Mouse (Mus musculus) kidney, postnatal 25 days (tissue): Measurements from ENCODE around the gene Xrcc6.

Experiments used
- DNase-seq, 2 experiments: peaks; one replicate each; pipeline ENCODE4 v3.0.0; 2021; ENCODE audit warnings: mixed read lengths in 2 of 2

Gene Xrcc6

GRCm38 (mm10) chr15:82022535-82023088 is 35.0 kb downstream of the Xrcc6 start:
- DNase-seq, result no peak

DNA sequence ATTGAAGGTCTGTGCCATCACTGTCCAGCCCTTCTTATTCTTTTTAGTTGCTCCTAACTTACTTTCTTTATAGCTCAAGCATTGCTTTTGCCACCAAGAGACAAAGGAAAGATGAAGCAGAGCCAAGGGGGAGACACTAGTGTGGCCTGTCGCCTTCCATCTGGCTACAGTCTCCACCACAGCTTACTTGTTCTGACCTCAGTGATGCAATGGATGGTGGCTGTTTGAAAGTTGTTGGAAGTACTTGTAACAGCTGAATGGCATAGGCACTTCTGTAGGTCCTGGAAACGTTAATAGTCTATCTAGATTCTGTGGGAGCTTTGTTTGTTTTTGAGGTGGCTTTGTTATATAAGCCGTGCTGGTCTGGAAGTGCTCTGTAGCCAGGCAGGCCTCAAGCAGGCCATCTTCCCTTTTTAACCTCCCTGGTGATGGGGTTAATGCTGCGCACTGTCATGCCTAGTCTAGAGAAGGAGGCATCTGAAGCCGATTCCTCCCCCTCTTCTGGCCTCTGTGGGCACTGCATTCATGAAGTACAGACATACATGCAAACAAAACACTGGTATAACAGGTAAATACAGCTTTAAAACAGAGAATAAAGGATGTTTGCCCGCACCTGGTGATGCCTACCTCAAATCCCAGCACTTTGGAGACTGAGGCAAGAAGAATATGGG is 36.5 kb downstream of the Xrcc6 start:
- DNase-seq, result no peak

DNA sequence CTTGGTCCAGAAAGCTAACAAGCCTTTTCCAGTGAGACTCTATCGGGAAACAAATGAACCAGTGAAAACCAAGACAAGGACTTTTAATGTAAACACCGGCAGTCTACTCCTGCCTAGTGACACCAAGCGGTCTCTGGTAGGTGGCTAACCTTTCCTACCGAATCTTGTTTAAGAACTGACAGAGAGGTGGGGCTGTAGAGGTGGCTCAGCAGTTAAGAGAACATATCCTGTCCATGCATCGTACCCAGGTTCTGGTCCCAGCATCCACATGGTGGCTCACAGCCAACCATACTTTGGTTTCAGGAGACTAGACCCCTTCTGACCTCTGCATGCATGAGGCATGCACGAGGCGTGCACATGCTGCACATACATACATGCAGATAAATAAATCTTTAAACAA is 39.6 kb downstream of the Xrcc6 start:
- no peak for DNase-seq

DNA sequence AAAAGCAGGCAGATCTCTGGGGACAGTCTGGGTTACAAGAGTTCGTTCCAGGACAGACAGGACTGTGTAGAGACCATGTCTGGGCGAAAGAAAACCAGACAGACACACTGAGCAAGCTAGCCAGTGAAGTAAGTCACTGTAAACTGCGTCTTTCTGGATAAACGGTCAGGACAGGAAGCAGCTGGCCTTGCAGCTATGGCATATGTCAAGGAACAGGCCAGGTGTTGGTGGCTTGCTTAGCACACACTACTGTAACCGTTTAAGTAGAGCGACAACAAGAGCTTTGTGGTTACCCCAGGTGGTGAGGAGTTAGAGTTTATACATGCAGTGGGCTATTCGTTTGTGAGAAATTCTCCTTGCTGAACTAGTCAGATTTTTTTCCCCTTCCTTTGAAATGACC is 40.1 kb downstream of the Xrcc6 start:
- DNase-seq, result no peak

DNA sequence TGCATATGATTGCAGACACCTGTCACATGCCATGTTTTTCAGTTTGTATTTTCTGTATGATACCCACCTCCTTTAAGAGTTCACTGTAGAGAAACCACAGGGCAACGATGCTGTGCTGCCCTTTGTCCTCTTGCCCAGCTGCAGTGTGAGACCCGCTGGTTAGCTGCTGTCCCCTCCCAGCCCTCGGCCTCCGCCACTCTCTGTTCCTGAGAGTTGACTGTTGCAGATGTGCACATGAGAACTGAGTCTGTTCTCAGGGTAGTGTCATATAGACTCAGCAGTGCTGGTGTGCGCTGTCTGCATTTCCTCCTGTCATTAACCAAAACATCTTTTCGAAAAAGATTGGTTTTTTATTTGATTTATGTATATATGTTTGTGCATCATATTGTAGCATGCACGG is 44.8 kb downstream of the Xrcc6 start:
- DNase-seq, result no peak

DNA sequence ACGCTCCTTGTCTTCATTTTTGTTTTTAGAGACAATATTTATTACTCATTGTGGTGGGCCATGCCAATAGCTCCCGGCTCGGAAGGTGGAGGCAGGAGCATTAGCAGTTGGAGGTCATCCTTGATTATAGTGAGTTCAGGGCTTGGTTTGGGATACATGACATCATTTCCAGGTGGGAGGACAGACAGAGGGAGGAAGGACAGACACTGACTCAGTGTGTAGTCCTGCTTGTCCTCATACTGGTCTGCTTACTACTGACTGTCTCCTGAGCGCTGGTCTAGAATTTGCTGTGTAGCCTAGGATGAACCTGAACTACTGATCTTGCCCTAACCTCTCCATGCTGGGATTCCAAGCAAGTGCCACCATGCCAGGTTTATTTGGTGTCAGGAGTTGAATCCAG is 46.1 kb downstream of the Xrcc6 start, which contains the start of gene Desi1:
Desi1 (minus strand) TSS at position 101 of the 400 bp plus-strand sequence.
- DNase-seq, result no peak

DNA sequence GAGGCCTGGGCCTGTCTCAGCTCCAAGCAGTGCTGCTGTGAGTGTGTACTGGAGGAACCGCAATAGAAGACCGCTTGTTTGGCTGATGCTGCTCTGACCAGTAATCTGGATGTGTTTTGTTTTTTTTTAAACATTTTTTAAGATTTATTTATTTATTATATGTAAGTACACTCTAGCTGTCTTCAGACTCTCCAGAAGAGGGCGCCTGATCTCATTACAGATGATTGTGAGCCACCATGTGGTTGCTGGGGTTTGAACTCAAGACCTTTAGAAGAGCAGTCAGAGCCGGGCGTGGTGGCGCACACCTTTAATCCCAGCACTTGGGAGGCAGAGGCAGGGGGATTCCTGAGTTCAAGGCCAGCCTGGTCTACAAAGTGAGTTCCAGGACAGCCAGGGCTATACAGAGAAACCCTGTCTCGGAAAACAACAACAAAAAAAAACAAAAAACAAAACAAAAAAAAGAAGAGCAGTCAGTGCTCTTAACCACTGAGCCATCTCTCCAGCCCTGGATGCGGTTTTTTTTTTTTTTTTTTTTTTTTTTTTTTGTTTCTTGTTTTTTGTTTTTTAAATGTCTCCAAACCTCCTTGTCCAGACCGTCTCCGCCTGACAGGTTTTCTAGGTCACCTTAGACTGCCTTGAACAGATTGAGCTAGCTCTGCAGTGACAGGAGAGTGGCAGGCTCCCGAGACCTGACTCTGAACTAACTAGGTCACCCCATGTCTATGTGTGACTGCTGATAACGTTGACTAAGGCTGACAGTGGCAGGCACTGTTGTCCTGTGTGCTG is 48.5 kb downstream of the Xrcc6 start:
- peak in 1 of 2 experiments; percentile 49 for DNase-seq

DNA sequence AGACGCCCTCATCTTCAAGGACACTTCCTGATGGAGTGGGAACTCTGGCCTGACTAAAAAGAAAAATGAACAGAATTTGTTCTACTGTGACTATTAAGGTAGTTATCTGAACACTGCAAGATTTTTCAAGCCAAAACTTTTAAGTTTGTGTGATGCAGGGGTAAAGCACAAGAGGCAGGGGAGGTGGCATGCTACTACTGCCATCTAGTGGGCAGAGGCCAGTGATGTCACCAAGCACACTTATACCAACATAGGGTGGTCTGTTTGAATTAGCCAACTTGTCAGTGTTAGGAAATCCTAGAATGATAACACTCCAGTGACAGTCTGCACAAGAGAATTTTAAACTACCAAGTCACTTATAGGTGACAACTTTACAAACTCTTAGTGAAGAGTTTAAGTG is 53.0 kb downstream of the Xrcc6 start:
- DNase-seq, result peak; percentile 51 to 58

GRCm38 (mm10) chr15:82044166-82044784 is 56.6 kb downstream of the Xrcc6 start:
- peak in 1 of 2 experiments; percentile 24 for DNase-seq

- peak; percentile 44 to 65 for DNase-seq
Observed at GRCm38 (mm10) chr15:82046246-82046891, 58.7 kb downstream of the Xrcc6 start.

DNA sequence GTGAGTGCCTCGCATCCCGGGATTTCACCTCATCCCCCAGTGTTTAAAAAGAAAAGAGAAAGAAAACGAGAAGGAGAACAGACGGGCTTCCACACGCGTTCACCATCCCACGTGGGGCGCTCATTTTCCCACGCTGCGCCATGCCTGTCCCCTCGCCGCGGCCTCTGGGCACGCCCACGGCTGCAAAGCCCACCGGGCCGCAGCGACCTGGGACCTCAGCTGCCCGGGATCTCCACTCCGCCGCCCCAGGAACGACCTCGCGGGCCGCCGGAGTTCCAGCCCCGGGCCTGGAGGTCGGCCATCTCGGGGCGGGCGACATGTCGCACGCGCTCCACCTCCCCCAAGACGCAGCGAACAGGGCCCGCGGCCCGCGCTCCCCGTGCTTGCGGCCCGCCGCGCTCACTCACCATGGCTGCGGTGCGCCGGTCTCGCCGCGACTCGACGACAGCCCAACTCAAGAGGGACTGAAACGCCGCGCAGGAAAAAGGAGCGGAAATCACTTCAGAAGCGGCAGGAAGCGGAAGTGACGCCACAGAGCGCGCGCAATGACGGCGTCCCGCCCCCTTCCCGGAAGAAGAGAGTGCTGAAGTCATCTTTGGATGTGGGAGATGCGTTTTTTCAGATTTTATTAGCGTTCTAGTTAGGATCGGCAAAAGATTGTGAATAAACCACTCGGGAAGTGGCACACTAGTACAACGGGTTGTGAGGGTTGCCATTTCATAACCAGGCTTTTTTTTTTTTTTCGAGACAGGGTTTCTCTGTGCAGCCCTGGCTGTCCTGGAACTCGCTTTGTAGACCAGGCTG is 59.6 kb downstream of the Xrcc6 start, which contains the start of gene Snu13:
Snu13 (minus strand) TSS at position 519 of the 804 bp plus-strand sequence.
- DNase-seq, result peak; percentile 94 to 95

DNA sequence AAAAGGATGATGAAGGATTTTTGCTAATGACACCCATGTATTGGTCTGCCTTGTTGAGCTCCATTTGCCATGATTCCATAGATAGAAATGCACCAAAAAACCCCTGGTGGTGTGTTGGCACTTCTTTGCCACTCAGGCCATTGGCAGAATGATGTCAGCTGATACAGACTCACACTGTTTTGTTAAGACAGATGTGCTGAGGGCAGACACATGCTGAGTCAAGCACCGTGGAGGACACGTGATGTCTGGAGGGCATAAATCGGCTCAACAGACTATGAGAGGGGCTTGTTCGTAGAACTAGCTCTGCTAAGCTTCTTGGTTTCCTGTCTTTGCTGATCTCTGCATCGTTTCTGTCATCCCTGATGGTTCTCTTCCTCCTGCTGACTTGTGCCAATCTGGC is 64.9 kb downstream of the Xrcc6 start:
- no peak for DNase-seq

- DNase-seq, result no peak
Observed at GRCm38 (mm10) chr15:82058719-82059201, 71.1 kb downstream of the Xrcc6 start, which contains the start of gene 4930407I10Rik. Gene 4930407I10Rik, plus strand, starts transcription at chr15:82059151.

DNA sequence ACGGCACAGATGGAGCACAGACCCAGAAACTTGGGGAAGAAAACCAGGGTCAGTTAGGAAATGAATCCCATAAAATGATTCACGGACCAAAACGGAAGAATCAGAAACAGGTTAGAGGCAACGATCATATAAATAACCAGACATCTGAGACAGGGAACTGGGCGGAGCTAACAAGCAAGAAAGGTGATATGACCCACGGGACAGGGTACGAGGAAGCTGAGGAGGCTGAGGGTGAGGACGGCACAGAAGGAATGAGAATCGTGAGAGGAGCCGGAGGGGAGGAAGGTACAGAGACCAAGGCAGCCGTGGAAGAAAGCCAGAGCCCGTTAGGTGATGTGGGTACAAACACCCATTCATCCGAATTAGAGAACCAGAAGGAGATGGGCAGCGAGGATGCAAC is 76.3 kb downstream of the Xrcc6 start:
- DNase-seq, result no peak

GRCm38 (mm10) chr15:82065511-82065910 is 77.9 kb downstream of the Xrcc6 start:
- peak; percentile 75 to 88 for DNase-seq

DNA sequence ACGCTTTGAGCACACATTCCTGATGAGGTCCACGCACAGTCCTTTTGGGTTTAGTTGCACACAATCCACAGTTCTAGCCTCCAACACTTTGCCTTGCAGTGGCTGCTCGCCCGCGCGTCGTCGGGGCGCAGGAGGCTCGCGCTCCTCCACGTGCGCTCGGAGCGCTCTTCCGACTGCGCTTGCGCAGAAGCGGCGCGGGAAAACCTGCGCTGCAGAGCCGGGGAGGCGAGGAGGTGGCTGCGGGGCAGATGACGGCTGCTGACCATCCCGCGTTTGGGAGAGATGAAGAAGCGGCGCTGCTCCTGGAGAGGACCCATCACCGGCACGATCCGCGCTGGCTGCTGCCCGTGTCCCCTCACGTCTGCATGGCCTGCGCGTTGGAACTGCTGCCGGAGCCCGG is 82.3 kb downstream of the Xrcc6 start, which contains the start of gene Mei1:
Mei1 (plus strand) TSS at position 99 of the 400 bp plus-strand sequence.
- no peak for DNase-seq

DNA sequence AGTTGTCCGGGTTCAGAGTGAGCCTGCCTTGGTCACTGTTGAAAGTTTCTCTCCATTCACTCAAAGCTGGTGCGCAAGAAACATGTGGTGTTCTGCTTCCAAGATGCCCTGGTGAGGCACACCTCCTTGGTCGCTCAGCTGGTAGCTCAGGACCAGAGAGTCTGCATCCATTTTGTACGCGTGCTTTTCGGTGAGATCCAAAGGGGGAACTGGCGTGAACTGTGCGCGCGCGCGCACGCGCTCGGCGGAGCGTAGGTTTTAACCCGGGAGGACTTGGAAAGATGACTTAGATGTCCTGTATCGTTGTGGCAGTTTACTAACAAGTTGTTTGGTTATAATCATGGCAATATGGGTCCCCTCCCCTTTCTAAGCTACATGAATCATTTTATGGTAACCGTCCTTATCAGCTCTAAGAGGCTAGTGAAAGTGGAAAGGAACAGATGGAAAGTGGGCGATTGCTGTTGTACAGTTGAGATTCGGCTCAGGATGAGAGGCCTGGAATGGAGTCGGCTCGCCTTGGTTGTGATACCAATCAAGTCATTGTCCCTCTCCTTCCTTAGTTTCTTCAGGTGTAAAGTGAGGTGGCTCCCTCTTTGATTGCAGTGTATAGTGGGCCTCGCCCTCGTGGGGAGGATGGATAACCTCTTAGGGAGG is 84.3 kb downstream of the Xrcc6 start:
- DNase-seq, result no peak

DNA sequence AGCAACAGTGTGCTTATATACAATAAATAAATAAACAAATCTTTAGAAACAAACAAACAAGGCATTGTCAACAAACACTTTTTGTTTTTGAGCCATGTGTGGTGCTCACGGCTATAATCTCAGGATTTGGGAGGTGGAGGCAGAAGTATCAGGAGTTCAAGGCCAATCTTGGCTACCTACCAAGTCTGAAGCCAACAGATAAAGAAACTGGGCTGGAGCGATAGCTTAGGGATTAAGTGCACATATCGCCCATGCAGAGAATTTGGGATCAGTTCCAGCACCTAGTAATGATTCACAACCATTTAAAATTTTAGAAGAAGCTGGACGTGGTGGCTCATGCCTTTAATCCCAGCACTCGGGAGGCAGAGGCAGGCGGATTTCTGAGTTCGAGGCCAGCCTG is 85.9 kb downstream of the Xrcc6 start:
- no peak for DNase-seq

DNA sequence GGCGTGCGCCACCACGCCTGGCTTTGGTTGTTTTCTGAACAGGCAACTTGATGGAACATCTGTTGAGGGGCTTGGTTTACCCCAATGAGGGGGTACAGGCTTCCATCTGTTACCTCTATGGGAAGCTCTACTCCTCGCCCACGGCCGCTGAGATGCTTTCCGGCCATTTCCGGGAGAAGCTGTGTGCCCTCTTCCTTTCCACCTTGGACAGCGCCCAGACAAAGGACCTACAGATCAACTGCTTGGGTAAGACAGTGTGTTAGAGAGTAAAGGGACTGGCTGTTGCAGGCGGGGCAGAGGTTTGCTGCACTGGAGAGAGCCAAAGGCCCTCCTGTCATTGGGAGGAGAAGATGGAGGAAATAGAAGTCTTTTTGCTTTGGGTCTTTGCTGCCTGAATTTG is 92.2 kb downstream of the Xrcc6 start:
- no peak for DNase-seq

DNA sequence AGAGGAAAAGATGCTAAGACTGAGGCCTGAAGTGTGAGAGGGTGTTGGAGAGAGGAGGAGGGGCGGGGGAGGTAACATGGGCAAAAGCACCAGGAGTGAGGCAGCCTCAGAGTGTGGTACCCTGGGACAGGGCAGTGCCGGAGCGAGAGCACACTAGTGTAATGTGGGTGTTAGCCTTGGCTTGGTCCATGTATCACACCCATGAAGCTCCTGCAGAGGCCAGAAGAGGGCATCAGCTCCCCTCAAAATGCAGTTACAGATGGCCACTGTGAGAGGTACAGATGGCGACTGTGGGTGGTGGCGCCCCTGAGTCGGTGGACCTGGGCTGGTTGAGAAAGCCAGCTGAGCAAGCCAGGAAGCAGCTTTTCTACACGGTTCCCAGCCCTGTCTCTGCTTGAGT is 93.5 kb downstream of the Xrcc6 start:
- peak in 1 of 2 experiments; percentile 11 for DNase-seq

DNA sequence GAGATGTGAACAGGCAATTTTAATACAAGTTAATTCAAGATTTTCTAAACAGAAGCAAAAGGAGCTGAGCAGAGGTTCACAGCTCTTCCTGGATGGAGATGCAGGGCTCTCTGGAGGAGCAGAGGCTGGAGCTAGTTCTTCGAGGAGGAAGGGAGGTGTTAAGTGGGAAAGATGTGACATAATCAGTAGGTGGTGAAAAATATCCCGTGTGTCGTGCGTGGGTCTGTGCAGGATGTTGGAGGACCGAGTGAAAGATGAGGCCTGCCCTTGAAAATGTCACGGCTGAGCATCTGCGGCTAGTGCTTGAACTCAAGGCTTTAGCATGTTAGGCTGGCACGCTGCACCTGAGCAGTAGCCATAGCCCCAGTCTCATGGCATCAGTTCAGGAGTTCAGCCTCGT is 98.0 kb downstream of the Xrcc6 start:
- no peak for DNase-seq
